Mouse (Mus musculus): ENCODE measurements around the gene Mto1.

DNA sequence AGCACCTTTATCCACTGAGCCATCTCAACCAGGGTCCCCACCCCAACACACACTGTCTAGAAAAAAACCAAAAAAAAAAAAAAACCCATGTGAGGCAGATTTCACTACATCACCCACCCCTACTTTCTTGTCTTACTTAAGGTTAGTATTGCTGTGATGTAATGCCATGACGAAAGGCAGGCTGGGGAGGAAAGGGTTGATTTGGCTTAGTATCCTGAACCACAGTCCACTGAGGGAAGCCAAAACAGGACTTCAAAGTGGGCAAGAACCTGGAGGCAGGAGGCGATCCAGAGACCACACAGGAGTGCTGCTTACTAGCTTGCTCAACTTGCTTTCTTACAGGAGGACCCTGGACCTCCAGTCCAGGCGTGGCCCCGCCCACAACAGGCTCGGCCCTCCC, 2.4 kb downstream of the Mto1 start:
- TF ChIP-seq CTCF (IDR thresholded peaks at IDR 0.05; ENCODE audit: borderline replicate concordance, insufficient read depth, low read length), result no peak
- no peak for TF ChIP-seq POLR2A (IDR thresholded peaks at IDR 0.05; ENCODE audit: low read depth, low read length)

Measured in embryonic fibroblast, embryonic 13.5 days (primary cell).